Mouse (Mus musculus) heart, embryonic 10.5 days (tissue): ENCODE results near the gene Ankrd33b. TPM values are rescaled to one million over a fixed set of nuclear protein-coding genes. Genes with fewer than 3 reads are reported as not detected.

Source experiments
- DNase-seq: peaks from one replicate; pipeline ENCODE4 v3.0.0-alpha.2; 2017; ENCODE audit warnings: low spot score
- H3K27ac ChIP-seq: fragments of 300-500 bp; sonication (generic); 2 replicates; pipeline ENCODE4 v1.5.1; 2016; ENCODE audit warnings: mild to moderate bottlenecking
- H3K27me3 ChIP-seq: fragments of 300-500 bp; sonication (generic); 2 replicates; pipeline ENCODE4 v1.6.1; 2016; ENCODE audit warnings: mild to moderate bottlenecking; ENCODE audit not compliant: poor library complexity, insufficient read depth, severe bottlenecking
- H3K36me3 ChIP-seq: fragments of 300-500 bp; sonication (generic); 2 replicates; pipeline ENCODE4 v1.6.1; 2016; ENCODE audit warnings: mild to moderate bottlenecking, moderate library complexity
- H3K4me1 ChIP-seq: fragments of 300-500 bp; sonication (generic); 2 replicates; pipeline ENCODE4 v1.6.1; 2016; ENCODE audit warnings: mild to moderate bottlenecking
- H3K4me3 ChIP-seq: fragments of 300-500 bp; sonication (generic); 2 replicates; pipeline ENCODE4 v1.5.1; 2016; ENCODE audit warnings: mild to moderate bottlenecking, moderate library complexity
- H3K9me3 ChIP-seq: fragments of 300-500 bp; sonication (generic); 2 replicates; pipeline ENCODE4 v1.6.1; 2016; ENCODE audit warnings: mild to moderate bottlenecking, moderate library complexity
- WGBS: fragments of 180-500 bp; shearing (Covaris S2); methylation state at CpG from one replicate; pipeline ENCODE4 v1.1.7; 2016; 5-methylcytosine and 5-hydroxymethylcytosine counted together
- polyA plus RNA-seq: library from polyadenylated mRNA; unstranded; fragments of >200 nt; fragmentation: Nextera tagmentation; extraction: Ambion mirVana; gene quantifications from 2 replicates; pipeline ENCODE4 v1.2.1, GENCODE M21; 2016

Ankrd33b gene
- polyA plus RNA-seq, 1 experiment from 2014 or later: 1.8 TPM

DNA sequence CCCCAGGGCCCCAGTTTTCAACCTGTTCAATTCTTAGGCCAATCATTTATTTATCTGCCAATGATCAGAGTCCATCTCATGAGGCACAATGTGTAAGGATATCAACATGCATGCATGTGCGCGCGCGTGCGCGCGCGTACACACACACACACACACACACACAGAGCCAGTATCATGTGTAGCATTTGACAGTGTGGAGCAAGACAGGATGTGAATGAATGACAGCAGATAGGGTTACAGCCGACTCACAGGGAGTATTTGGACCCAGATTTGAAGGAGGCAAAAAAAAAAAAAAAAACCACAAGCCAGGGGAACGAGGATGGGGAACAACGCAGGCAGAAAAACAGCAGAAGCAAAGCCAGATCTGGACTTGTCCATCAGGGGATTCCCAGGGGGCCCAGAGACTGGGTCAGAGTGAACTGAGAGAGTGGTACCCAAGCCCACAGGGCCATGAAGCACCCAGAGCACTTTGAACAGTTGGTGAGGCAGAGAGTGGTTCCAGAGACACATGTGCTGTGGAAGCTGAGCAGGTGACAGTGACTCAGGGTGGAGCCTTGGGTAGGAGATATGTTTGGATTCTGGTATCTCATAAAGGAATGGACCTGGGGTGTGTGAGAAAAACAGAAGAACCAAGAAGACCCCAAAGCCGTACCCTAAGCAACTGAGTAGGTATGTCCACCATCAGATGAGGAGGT lies 41.7 kb downstream of the Ankrd33b start:
- no peak for DNase-seq
- 87% methylated on average over 12 of the region's 12 CpGs for WGBS
- Histone ChIP-seq H3K4me3 (no peak overlapping the region), H3K27ac (no peak overlapping the region), H3K27me3 (no peaks in the 10 kb centered on the region), H3K4me1 (peaks cover 7% of the 10 kb centered on the region; the same call in 1 of the 2 replicates), H3K36me3 (0 out of 2 replicates have a peak, but pooled peaks cover 2% of the 10 kb centered on the region), H3K9me3 (no peaks in the 10 kb centered on the region)

DNA sequence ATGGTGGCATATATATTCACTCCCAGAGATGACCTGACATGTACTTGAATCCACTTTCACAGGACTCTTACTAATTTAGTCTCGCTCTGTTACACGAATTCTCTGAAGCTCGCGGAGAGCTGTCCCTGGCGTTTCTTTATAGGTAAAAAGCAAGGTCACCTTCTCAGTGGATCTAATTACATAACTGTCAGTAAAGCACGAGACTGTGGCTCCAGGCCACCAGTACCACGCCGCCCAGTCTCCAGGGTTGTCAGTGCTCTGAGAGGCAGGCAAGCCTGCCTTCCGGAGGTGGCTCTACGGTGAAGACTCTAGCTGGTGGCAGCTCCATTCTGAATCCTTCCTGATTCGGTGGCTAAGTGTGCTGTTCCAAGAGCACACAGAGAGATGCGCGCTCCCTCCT lies 43.0 kb downstream of the Ankrd33b start:
- no peak overlapping the region for H3K27ac ChIP-seq
- 81% methylated on average over 13 of the region's 13 CpGs for WGBS
- 0 out of 2 replicates have a peak, but pooled peaks cover 2% of the 10 kb centered on the region for H3K36me3 ChIP-seq

DNA sequence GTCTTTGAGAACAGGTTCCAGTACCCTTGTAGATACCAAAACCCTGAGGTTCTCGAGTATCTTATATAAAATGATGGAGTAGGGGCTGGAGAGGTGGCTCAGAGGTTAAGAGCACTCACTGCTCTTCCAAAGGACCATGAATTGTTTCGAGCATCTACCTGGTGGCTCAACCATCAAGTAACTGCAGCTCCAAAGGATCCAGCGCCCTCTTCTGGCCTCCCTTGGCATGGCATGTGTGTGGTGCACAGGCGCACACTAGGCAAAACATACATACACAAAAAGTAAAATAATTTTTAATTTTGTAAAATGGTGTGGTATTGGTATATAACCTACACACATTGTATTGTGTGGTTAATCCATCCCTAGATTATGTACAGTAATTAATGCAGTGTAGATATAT lies 43.8 kb downstream of the Ankrd33b start:
- H3K9me3 ChIP-seq: no peaks in the 10 kb centered on the region
- no peaks in the 10 kb centered on the region for H3K27me3 ChIP-seq
- DNase-seq: no peak
- H3K27ac ChIP-seq: no peak overlapping the region
- 71% methylated on average over 4 of the region's 4 CpGs for WGBS
- H3K4me3 ChIP-seq: no peak overlapping the region
- H3K36me3 ChIP-seq: 0 out of 2 replicates have a peak, but pooled peaks cover 2% of the 10 kb centered on the region
- H3K4me1 ChIP-seq: peaks cover 7% of the 10 kb centered on the region; the same call in 1 of the 2 replicates

More for the DNA sequence above, 43.0 kb downstream of the Ankrd33b start:
- no peak overlapping the region for H3K4me3 ChIP-seq
- no peak for DNase-seq
- no peaks in the 10 kb centered on the region for H3K27me3 ChIP-seq
- H3K4me1 ChIP-seq: peaks cover 7% of the 10 kb centered on the region; the same call in 1 of the 2 replicates
- H3K9me3 ChIP-seq: no peaks in the 10 kb centered on the region

DNA sequence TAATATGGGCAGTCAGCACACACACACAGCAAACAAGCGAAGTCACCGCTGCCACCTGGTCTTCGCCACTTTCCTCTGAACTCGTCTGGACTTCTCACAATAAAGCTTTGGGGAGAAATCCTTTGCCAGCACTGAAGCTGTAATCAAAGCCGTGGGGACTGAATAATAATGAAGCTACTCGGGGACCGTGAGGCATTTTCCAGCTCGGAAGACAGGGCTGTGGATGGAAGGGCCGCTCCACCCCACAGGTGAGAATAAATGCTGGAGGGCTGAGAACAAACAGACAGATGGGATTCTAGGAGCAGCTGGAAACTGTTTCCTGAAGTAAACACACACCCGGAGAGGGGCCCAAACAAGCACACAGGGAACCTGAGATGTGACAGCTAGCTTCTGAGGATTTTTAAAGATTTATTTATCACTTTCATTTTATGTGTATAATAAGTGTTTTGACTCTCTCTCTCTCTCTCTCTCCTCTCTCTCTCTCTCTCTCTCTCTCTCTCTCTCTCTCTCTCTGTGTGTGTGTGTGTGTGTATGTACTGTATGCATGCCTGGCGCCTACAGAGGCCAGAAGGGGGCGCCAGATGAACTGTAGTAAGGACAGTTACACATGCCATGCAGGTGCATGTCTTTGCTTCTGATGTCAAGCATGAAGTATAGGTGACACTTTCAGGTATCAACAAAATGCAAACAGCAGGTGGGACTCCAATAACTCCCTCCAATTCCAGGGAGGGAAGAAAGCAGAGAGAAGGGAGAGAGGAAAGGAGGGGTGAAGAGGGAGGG lies 46.7 kb downstream of the Ankrd33b start:
- no peaks in the 10 kb centered on the region for H3K9me3 ChIP-seq
- 0 out of 2 replicates have a peak, but pooled peaks cover 2% of the 10 kb centered on the region for H3K36me3 ChIP-seq
- no peaks in the 10 kb centered on the region for H3K27me3 ChIP-seq
- peaks cover 9% of the 10 kb centered on the region; the same call in 1 of the 2 replicates for H3K4me1 ChIP-seq
- DNase-seq: no peak
- 76% methylated on average over 12 of the region's 12 CpGs for WGBS
- H3K27ac ChIP-seq: no peak overlapping the region
- no peak overlapping the region for H3K4me3 ChIP-seq

DNA sequence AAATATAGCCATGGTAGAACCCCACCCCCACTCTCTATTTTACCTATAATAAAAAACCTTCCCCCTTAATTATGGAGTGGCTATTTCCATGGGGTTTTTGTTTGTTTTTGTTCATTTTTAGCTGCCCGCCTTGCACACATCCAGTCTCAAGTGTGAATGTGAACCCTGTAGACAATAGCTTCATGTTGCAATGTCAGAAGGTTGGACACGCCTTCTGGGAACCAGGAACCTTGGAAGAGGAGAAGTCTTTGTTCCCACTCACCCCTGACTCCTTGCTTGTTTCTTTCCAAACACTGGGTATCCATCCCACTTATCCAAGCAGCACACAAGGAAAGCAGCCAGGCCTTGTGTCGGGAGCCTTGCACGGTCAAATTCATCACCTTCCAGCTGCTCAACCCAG lies 48.5 kb downstream of the Ankrd33b start:
- 68% methylated on average over 4 of the region's 4 CpGs for WGBS
- no peak overlapping the region for H3K27ac ChIP-seq
- 0 out of 2 replicates have a peak, but pooled peaks cover 2% of the 10 kb centered on the region for H3K36me3 ChIP-seq
- H3K27me3 ChIP-seq: no peaks in the 10 kb centered on the region
- 0 out of 2 replicates have a peak, but pooled peaks cover 3% of the 10 kb centered on the region for H3K4me1 ChIP-seq
- no peak overlapping the region for H3K4me3 ChIP-seq
- H3K9me3 ChIP-seq: no peaks in the 10 kb centered on the region
- DNase-seq: no peak

DNA sequence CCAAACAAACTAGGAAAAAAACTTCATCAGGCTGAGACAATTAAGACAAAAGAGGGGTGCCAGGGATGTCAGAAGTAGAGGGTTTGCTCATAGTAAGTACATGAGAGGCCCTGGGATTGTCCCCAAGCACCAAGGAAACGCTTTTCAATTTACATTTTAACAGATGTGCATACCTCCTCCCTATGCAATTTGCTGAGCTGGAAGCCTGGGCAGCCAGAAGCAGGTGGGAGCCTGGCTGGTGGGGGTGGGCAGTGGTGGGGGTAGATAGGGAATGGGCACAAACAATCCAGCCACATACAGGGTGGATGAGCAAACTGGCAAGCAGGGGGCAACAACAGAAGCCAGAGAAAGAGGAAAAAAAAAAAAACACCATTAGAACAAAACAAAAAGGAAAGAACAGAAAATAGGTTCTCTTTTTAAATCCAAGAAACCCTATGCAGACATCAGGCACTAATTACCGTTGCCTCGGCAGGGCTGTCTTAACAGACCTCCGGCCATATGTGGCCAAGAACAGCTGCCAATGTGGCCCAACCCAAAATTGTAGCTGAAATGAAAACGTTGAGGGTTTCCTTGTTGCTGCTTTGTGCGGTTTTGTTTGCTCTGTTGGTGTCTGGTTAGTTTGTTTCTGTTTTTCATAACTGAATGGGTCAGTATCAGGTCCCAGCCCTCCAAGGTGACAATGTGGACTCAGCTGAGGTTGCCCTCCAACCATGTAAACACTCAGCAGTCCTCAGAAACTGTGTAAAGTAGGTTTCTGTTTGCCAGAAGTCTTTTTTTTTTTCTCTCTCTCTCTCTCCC lies 49.2 kb downstream of the Ankrd33b start:
- H3K36me3 ChIP-seq: no peaks in the 10 kb centered on the region
- WGBS: 70% methylated on average over 6 of the region's 6 CpGs
- H3K4me3 ChIP-seq: no peak overlapping the region
- H3K4me1 ChIP-seq: 0 out of 2 replicates have a peak, but pooled peaks cover 3% of the 10 kb centered on the region
- no peak for DNase-seq
- no peaks in the 10 kb centered on the region for H3K27me3 ChIP-seq
- no peak overlapping the region for H3K27ac ChIP-seq
- H3K9me3 ChIP-seq: no peaks in the 10 kb centered on the region

DNA sequence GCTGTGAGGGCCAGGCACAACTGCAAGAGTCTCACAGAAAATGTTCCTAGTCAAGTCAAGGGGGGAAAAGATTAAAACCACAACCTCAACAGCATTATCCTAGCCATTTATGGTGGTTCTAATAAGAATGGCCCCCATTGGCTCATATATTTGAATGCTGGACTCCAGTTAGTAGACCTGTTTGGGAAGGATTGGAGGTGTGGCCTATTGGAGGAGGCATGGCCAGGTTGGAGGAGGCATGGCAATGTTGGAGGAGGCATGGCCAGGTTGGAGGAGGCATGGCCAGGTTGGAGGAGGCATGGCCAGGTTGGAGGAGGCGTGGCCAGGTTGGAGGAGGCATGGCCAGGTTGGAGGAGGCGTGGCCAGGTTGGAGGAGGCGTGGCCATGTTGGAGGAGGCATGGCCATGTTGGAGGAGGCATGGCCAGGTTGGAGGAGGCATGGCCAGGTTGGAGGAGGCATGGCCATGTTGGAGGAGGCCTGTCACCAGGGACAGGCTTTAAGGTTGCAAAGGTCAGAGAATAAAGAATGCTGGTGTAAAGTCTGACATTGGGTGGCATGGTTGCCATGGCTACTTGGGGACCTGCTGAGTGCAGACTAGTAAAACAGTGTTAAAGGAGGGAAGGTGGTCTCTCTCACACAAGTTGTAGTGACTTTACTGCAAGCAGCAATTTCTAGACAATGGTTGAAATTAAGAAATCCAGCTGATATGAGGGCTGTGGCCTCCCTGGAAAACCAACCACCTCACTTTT lies 50.3 kb downstream of the Ankrd33b start:
- DNase-seq: no peak
- H3K27me3 ChIP-seq: no peaks in the 10 kb centered on the region
- H3K4me3 ChIP-seq: no peak overlapping the region
- WGBS: 75% methylated on average over 3 of the region's 3 CpGs
- H3K4me1 ChIP-seq: 0 out of 2 replicates have a peak, but pooled peaks cover 3% of the 10 kb centered on the region
- H3K36me3 ChIP-seq: no peaks in the 10 kb centered on the region
- H3K27ac ChIP-seq: no peak overlapping the region
- no peaks in the 10 kb centered on the region for H3K9me3 ChIP-seq

DNA sequence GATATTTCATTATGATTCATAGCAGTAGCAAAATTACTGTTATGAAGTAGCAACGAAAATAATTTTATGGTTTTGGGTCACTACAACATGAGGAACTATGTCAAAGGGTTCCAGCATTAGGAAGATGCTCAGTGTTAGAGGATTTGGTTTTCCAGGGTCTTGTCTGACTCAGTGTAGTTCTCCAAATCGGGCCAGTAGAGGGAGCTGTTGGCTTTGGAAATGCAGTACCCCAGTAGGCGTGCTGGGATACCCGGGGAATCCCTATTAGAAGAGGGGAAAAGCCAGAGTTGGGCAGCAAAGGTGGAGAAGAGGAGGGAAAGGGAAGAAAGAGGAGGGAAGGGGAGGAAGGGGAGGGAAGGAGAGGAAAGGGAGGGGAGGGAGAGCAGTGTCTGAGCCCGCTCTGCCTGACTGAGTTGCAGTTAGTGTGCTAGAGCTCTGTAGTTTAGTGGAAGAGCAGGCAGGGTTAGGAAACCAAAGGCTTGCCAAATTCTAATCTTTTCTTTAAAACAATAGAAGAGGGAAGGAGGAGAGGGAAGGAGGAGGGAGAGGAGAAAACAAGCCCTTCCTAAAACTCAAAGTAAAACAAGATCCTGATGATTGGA lies 51.8 kb downstream of the Ankrd33b start:
- peak; percentile 86 for DNase-seq
- 7% methylated on average over 5 of the region's 5 CpGs for WGBS
- H3K27me3 ChIP-seq: no peaks in the 10 kb centered on the region
- no peak overlapping the region for H3K4me3 ChIP-seq
- H3K27ac ChIP-seq: no peak overlapping the region
- H3K9me3 ChIP-seq: no peaks in the 10 kb centered on the region
- no peaks in the 10 kb centered on the region for H3K36me3 ChIP-seq
- H3K4me1 ChIP-seq: 0 out of 2 replicates have a peak, but pooled peaks cover 3% of the 10 kb centered on the region

DNA sequence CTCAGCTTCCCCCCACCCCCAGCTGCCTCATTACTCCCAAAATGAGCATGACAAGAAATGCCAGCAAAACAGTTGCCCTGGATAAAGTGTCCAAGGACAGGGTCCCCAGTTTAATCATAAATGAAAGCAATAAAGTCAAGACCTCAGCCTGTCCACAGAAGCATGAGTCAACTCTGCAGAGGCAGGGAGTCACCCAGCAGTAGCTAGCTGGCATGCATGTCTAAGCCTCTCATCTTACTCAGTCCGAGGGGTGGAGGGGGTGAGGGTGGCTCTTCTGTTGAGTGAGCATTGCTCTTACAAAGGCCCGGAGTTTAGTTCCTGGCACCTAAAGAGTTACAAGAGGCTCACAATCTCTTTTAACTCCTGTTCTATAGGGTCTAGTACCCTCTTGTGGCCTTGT lies 55.5 kb downstream of the Ankrd33b start:
- 75% methylated on average over 2 of the region's 2 CpGs for WGBS
- H3K9me3 ChIP-seq: no peaks in the 10 kb centered on the region
- H3K4me1 ChIP-seq: 0 out of 2 replicates have a peak, but pooled peaks cover 3% of the 10 kb centered on the region
- H3K36me3 ChIP-seq: no peaks in the 10 kb centered on the region
- no peak overlapping the region for H3K27ac ChIP-seq
- no peak overlapping the region for H3K4me3 ChIP-seq
- DNase-seq: no peak
- no peaks in the 10 kb centered on the region for H3K27me3 ChIP-seq

DNA sequence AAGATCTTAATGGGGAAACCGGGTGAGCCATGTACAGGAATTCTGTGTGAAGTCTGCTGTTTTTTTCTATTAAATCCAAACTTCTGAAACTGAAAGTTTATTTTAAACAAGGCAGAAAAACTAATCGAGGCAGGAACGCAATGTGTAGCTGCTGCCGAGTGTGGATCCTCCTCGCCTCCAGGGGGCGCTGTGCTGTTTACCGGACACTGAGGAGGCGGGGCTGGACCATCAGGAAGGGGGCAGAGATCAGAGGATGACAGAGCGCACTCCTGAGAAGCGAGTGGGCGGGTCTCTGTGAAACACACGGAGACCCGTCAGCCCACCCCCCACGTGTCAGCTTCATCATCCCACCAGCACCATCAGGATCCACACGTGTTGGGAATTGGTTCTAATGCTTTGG lies 58.0 kb downstream of the Ankrd33b start:
- Histone ChIP-seq H3K27me3 (no peaks in the 10 kb centered on the region), H3K4me3 (no peak overlapping the region), H3K36me3 (no peaks in the 10 kb centered on the region), H3K9me3 (no peaks in the 10 kb centered on the region), H3K27ac (no peak overlapping the region), H3K4me1 (peaks cover 3% of the 10 kb centered on the region; the same call in 1 of the 2 replicates)
- DNase-seq: no peak
- 62% methylated on average over 15 of the region's 15 CpGs for WGBS

DNA sequence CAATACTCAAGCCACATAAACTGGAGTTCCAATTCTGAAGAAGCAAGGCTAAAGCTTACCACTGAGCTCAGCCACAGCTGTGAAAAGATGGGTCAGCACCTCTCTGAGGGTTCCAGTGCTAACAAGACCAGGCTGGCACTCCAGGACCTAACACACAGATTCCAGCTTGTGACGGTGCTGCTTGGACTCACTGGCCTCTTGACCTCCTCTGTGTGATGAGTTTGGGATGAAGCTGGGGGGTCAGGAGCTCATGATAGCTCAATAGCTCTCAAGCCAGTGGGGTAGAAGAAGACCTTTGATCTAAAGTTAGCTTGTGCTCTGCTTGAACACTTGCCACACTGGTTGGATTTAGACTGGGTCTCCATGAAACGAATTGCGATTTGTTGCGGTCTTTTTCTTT lies 60.8 kb downstream of the Ankrd33b start:
- peaks cover 12% of the 10 kb centered on the region for H3K4me1 ChIP-seq
- no peaks in the 10 kb centered on the region for H3K27me3 ChIP-seq
- no peak overlapping the region for H3K27ac ChIP-seq
- WGBS: 86% methylated on average over 4 of the region's 4 CpGs
- H3K4me3 ChIP-seq: no peak overlapping the region
- H3K9me3 ChIP-seq: no peaks in the 10 kb centered on the region
- no peak for DNase-seq
- H3K36me3 ChIP-seq: no peaks in the 10 kb centered on the region

DNA sequence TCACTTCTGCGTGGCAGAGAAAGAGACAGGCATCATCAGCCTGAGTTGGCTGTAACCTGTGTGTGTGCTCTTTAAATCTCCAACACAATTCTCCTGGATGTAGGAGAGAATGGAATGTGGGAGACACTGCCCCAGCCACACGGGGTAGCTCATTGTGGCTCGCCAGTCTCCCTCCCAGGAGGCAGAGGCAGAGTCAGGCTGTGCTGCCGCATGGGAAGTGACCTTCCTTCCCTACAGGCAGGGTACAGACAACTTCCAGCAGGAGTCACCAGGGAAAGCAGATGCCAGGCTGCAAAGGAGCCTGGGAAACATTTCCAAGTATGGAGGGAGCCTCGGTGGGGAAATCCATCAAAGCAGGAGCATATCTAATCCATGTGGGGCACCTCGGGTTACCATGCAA lies 62.3 kb downstream of the Ankrd33b start:
- Histone ChIP-seq H3K27me3 (no peaks in the 10 kb centered on the region), H3K4me1 (peaks cover 12% of the 10 kb centered on the region), H3K27ac (no peak overlapping the region), H3K9me3 (no peaks in the 10 kb centered on the region), H3K4me3 (no peak overlapping the region), H3K36me3 (no peaks in the 10 kb centered on the region)
- DNase-seq: no peak
- WGBS: 50% methylated on average over 6 of the region's 6 CpGs
